Mouse (Mus musculus): ENCODE measurements around the gene Btnl10. TPM values are rescaled to one million over a fixed set of nuclear protein-coding genes. Genes with fewer than 3 reads are reported as not detected.

Btnl10 gene
- total RNA-seq, 1 experiment from 2014 or later = 0.23 TPM

DNA sequence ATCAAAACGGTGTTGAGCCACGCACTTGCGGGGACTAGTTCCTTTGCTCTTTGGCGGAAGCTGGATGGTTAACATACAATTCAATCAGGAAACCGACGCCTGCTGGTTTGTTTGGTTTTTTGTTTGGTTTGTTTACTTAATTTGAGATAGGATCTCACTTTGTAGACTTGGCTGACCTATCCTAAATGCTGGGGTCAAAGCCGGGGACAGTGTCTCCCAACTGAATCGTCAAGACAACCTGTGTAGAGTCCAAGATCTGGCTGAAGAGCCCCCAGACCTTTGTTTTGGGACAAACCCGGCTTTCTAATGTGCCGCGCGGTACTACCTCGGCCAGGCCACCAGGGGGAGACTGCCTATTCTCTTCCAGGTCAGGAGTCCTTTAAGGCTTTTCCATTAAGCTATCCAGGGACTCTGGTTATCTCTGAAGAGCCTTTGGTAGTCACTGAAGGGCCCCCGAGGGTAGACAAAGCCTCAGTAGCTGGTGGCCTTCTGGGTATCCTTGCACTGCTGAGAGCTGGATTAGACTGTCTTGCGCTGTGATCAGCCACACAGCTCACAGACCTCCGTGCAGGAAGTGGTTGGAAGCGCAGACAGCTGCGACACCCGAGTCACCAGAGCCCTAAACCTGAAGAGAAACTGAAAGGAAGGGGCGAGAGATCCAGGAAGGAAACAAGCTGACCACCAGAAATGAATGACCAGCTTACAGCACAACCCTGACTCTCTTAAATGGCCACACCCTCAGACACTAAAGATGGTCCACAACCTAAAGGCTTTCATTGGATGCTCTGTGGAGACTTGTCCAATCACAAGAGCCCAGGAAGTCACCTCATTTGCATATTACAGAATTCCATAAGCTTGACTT, 10.3 kb downstream of the Btnl10 start:
- ATAC-seq (ENCODE audit: extremely low read depth, insufficient number of reproducible peaks, low FRiP score, poor library complexity, severe bottlenecking) = peak; percentile 81

DNA sequence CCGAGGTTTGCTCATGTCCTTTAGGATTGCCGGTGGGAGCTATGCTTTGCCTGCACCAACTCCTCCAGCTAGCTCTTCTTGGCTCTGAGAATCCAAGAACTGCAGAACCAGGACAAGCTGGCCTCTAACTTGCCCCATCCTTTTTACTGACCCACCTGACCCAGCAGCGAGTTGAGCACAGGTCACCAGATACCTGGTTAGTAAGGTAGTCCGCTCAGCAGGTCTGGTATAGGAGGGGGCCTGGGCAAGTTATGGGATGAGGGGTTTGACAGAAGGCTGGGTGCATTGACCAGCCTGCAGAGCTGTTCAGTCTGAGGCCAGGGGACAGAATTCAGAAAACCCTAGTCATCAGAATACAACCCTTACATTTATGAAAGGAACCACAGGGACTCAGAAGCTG, 11.3 kb downstream of the Btnl10 start:
- no peak for ATAC-seq (ENCODE audit: extremely low read depth, insufficient number of reproducible peaks, low FRiP score, poor library complexity, severe bottlenecking)

DNA sequence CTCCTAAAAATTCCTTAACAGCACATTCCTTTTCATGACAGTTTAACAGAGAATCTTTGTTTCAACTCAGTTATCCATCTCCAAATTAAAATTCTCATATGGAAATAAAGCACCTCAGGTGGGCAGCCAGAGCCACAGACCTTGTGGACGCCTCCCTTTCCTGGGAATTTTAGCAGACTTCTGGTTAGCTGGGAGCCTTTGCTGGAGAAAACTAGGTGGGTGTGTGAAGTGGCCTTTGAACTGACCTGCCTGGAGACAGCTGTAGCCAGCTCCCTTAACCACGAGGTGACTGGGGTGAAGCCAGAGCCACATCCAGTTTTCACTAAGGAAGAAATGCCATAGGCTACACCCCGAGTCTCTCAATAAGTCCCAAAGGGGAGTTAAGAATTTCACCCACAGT, 11.9 kb downstream of the Btnl10 start:
- no peak for ATAC-seq (ENCODE audit: extremely low read depth, insufficient number of reproducible peaks, low FRiP score, poor library complexity, severe bottlenecking)

DNA sequence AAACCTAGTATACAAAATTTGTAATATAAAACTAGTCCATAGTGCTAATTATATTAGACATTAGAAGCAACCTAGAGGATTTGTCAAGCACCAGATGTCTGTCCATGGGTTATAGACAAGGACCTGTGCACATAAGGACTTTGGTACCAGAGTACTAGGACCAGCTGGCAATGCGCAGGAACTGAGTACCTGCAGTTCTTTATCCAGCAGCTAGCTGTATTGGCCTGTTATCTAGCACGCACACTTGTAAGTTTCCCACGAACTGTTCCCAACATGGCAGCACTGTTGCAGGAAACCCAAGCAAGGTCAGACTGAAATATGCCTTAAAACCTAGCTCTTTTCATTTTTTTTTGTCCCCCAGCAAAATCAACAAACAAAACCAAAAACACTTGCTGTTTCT, 12.5 kb downstream of the Btnl10 start:
- no peak for ATAC-seq (ENCODE audit: extremely low read depth, insufficient number of reproducible peaks, low FRiP score, poor library complexity, severe bottlenecking)

DNA sequence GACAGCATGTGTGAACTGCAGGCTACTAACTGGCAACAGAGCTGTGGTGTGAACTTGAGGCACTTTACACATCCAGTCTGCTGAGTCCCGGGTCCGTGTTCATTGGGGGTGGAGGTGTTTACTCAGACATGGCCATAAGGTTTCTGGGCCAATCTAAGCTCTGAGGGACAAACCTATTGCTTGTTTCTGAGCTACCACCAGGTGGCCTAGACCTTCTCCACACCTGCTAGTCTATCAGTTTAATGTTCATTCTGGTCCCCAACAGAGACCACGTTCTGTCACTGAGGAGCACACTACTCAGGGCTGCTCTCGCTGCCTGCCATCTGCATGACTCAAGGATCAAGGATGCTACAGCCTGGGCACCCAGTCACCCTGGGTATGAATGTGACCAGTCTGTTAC, 13.9 kb downstream of the Btnl10 start:
- ATAC-seq (ENCODE audit: extremely low read depth, insufficient number of reproducible peaks, low FRiP score, poor library complexity, severe bottlenecking) = no peak

DNA sequence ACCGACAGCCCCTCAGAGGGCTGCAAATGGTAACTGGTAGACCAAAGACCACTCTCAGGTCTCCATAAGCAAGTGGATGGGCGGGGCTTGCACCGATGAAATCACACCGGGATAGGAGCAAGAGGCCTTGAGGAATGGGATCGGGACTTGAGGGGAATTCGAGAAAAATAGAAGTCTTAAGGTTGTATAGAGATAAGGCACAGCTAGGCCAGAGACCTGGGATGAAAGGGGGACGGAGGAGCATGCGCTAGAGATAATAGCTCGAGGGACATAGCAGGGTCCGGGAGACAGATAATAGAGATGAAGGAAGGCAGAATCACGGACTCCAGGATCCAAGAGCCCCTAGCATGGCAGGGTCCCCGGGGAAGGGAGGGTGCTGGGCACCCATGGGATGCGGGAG, 20.2 kb downstream of the Btnl10 start:
- ATAC-seq (ENCODE audit: extremely low read depth, insufficient number of reproducible peaks, low FRiP score, poor library complexity, severe bottlenecking) = no peak

DNA sequence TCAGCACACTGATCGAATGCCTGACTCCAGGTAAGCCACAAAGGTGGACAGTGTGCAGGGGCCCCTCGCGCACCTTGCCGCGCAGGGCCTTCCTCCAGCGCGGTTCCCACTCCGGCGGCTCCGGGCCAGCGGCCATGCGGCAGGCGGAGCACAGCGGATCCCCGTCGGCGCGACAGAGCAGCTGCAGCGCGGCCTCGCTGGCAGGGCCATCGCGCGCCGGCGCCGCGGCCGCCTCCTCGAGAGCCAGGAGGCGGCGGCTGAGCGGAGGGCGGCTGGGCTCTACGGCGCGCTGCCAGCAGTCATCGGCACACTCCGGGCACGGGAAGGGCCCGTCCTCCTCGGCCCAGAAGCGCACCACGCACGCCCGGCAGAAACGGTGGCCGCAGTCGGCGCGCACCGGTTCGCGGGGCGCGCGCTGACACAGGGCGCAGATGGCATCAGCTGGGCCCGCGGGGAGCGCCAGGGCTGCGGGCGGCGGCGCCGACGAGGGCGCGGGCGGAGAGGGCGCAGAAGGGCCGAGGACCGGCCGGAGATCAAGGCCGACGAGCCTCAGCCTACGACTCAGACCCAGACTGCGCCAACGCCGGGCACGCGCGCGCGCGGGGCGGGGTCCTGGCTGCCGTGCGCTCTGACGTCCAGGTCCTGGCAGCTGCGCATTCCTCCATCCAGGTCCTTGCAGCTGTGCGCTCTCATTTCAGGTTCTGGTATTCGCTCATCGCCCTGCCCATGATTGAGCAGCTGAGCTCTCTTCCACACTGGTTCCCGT, 20.8 kb downstream of the Btnl10 start, which contains the start of gene Rnf187:
TSS of gene Rnf187 (minus strand) at position 595 of the 766 bp plus-strand sequence.
- ATAC-seq (ENCODE audit: extremely low read depth, insufficient number of reproducible peaks, low FRiP score, poor library complexity, severe bottlenecking) = peak; percentile 93

DNA sequence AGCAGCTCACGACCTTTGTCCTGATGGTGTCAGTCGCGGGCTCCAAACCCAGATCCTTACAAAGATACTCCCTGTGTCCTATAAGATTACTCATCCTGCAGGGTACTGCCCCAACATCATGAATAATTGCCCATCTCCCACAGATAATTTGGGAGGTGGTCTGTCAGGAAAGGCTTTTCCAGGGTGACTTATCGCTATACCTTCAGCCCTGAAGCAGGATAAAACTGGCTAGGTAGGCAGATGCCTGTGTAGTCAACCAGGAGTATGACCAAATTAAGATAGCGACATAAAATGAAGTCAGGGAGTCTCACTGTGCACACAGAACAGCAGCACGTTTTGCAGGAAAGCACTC, 21.4 kb downstream of the Btnl10 start:
- ATAC-seq (ENCODE audit: extremely low read depth, insufficient number of reproducible peaks, low FRiP score, poor library complexity, severe bottlenecking) = no peak

DNA sequence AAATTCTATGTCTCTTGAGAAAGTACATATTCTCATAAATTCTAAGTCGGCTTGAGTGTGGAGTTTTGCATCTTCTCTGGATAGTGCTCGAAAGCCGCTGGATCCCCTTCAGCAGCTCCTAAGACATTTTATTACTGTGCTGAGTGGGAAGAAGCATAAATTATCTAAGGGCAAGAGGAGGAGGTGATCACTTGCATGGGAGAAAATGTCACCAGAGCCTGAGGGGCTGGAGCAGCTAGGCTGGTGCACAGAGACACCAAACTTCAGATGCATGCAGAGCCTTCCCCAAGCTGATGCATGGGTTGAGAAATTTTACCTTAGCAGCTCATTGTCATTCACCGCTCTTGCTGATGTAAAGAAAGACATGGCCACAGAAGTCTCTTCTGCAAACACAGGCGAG, 26.4 kb downstream of the Btnl10 start:
- ATAC-seq (ENCODE audit: extremely low read depth, insufficient number of reproducible peaks, low FRiP score, poor library complexity, severe bottlenecking) = no peak

DNA sequence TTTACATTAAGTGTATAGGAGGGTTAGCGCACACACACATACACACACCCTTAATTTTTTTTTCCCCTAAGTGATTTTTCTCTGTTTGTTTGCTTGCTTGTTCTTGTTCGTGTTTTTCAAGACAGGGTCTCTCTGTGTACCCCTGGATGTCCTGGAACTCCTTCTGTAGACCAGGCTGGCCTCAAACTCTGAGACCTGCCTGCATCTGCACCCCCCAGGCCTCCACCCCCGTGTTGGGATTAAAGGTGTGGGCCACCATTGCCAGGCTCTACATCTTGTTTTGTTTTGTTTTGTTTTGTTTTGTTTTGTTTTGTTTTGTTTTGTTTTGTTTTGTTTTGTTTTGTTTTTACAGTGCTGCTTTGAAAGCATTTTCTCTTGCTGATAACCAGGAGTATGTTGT, 29.6 kb downstream of the Btnl10 start:
- no peak for ATAC-seq (ENCODE audit: extremely low read depth, insufficient number of reproducible peaks, low FRiP score, poor library complexity, severe bottlenecking)

DNA sequence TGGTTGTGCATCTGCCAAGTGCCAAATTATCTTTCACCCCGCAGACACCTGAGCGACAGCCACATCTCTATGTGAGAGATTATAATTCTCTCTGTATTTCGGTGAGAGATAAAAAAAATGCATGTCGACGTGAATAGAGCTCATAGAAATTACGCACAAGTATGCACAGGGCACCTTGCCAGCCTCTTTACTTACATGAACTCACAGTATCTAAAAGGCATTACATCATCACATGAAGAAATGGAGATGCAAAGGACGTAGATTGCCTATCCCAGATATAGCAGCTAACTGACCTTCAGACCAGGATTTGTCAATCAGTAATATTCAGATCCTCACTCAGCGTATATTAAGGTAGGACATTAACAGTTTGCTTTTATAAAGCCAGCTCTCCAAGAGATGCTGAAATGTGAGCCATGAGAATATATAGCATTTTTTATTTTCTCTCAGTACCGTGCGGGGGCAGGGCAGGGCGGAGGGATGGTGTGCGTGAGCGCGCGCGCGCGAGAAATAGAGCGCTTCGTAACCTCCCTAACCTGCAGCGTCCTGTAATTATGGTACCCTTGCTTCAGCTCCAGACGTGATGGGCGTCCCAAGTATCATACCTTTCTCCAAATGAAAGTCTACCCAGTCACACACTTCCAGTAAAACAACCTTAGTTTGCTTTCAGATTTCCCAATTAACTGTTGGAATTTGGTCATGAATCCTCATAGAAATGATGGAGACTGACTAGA, 30.3 kb downstream of the Btnl10 start:
- no peak for ATAC-seq (ENCODE audit: extremely low read depth, insufficient number of reproducible peaks, low FRiP score, poor library complexity, severe bottlenecking)

DNA sequence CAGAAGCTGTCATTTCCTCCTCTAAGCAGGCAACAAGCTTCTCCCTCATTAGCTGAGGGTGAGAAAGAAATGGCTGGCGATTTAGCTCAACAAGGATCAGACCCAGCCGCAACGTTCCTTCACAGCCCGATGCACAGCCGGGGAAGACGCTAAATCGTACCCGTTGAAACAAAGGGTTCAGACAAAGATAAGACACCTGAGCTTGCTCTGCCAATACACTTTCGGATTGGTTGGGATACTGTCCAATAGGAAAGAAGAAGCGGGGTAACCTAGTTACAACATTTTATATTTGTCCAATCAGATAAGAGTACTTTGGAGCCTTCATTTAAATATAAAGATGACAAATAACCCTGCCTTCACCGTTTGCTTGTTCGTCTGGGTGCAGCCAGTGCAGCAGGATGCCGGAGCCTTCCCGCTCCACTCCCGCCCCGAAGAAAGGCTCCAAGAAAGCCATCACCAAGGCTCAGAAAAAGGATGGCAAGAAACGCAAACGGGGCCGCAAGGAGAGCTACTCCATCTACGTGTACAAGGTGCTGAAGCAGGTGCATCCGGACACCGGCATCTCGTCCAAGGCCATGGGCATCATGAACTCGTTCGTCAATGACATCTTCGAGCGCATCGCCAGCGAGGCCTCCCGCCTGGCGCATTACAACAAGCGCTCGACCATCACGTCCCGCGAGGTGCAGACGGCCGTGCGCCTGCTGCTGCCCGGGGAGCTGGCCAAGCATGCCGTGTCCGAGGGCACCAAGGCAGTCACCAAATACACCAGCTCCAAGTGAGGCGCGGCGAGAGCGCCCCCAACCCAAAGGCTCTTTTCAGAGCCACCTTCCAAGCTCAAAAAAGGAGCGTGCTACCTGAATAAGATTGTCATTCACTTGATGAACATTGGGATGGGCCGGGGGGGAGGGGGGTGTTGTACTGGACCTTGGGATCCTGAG, 31.1 kb downstream of the Btnl10 start, which contains the start of gene Hist3h2ba:
TSS of gene Hist3h2ba (plus strand) at position 379 of the 938 bp plus-strand sequence.
- ATAC-seq (ENCODE audit: extremely low read depth, insufficient number of reproducible peaks, low FRiP score, poor library complexity, severe bottlenecking) = peak; percentile 90

DNA sequence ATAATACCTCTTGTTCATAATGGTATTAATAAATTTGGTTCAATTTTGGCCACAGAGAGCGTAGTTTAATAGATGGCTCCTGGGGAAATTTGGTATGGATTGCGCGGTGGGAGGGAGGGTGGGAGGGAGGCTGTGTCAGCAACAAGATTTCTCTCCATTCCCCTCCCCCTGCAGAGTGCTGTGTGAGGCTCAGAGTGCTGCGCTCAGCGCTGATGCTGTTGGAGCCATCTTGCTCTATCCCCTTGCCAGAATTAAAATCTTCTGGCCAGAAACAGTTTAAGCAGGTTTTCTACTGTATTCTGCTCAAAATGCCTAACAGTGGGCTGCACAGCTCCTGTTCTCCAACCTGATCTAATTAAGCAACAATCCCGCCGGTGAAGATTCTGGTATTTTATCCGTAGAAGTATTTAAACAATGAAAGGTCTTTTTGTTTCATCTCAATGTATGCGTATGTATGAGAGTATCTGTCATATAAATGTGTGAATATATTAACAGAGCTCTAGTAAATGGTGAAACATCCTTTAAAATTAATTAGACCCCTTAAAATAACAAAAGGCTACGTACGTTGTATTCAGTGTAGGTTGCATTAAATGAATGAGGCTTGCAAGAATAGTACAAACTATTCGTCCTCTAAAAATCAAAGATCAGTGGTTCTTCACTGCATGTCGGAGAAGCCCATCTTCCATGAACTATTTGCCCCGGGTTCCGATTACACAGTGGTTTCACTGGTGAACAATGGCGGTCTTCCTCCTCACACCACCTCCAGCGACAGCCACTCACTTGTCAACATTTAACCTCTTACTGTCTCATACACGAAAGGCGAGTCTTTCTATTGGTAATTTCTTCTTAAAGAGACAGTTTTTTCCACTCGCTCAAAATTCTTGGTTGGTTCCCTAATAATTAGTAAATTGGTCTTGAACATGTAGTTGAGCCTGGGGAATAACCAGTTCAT, 32.0 kb downstream of the Btnl10 start:
- ATAC-seq (ENCODE audit: extremely low read depth, insufficient number of reproducible peaks, low FRiP score, poor library complexity, severe bottlenecking) = no peak

DNA sequence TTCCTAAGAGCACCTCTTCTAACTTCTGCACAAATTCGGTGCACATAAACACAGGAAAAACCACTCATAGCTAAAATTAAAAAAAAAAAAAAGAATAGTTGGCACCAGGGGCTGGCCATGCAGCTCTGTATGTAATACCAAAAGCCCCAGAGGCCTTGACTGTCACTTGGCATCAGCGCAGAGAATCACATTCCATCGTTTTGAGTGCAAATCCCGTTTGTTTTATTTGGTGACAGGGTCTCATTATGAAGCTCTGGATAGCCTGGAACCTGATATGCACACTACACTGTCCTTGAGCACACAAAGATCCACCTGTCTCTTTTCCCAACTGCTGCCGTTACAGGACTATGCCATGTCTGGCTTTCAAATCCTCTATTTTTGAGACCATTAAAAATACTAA, 33.5 kb downstream of the Btnl10 start:
- ATAC-seq (ENCODE audit: extremely low read depth, insufficient number of reproducible peaks, low FRiP score, poor library complexity, severe bottlenecking) = no peak

DNA sequence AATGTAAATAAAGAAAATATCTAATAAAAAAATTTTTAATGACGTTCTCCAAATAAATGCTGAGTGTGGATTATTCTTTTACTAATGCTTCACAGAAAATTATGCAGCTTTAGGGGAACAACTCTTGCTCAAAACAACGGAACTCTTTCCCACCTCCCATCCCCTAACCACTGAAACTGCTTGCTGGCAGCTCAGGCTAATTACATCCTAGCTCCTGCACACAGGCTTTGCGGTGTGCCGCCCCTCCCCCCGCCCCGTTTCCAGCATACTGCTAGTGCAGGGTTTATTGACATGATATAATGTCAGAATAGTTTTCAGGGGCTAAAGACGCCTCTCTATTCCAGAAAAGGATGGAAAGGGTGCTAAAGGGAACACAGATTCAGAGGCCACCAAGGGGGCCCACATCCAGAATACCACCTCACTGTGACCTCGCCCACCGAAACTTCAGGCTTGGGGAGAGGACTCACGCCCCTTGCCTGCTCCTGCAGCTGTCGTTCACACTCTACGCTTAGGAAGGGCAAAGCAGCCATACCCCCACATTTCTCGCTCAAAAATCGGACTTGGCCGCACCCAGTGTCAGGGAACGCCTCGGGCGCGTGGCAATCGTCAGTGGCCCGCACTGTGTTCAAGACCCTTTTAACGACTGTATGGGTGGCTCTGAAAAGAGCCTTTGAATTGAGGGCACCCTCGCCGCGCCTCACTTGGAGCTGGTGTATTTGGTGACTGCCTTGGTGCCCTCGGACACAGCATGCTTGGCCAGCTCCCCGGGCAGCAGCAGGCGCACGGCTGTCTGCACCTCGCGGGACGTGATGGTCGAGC, 35.9 kb downstream of the Btnl10 start:
- ATAC-seq (ENCODE audit: extremely low read depth, insufficient number of reproducible peaks, low FRiP score, poor library complexity, severe bottlenecking) = no peak

DNA sequence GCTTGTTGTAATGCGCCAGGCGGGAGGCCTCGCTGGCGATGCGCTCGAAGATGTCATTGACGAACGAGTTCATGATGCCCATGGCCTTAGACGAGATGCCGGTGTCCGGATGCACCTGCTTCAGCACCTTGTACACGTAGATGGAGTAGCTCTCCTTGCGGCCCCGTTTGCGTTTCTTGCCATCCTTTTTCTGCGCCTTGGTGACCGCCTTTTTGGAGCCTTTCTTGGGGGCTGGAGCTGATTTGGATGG, 36.4 kb downstream of the Btnl10 start:
- ATAC-seq (ENCODE audit: extremely low read depth, insufficient number of reproducible peaks, low FRiP score, poor library complexity, severe bottlenecking) = peak; percentile 39

Data from neutrophil, adult 5-6 weeks (primary cell).